In genomic region chr10:122960216-122960615, GRCm38 (mm10) we compare ENCODE assay signal across 18 mouse cellular contexts.
A peak's percentile ranks its signal among the peaks of the same experiment; 100 is the strongest.
DNase-seq lines count a peak whose midpoint lies in the region; ATAC-seq lines count a peak whose summit lies in the region.
"Had no signal": no experiment of that assay in that cellular context is flagged by ENCODE, and none has a peak within 500 bp of the region (broad histone marks: within the 10 kb centered on the region; RNA-seq: fewer than 3 reads in every experiment).

No protein-coding gene starts in this region.

- H3K36me3 ChIP-seq in stomach, embryonic 16.5 days (ENCODE audit: control insufficient read depth, insufficient read depth, low read length), result no peaks in the 10 kb centered on the region
- H3K36me3 ChIP-seq: embryonic facial prominence, embryonic 10.5 days; heart, embryonic 15.5 days; hindbrain, embryonic 15.5 days had no signal

- H3K4me1 ChIP-seq in stomach, embryonic 16.5 days (ENCODE audit: control insufficient read depth, insufficient read depth, low read length), result peaks cover 16% of the 10 kb centered on the region

- ATAC-seq in stomach, embryonic 16.5 days (ENCODE audit: insufficient read depth, low FRiP score), result no peak
- ATAC-seq: forebrain, embryonic 13.5 days had no signal

- 0 out of 2 replicates have a peak overlapping the region, but pooled peaks have one; percentile 41 for H3K4me2 ChIP-seq in stomach, embryonic 16.5 days (ENCODE audit: low read depth, low read length)
- H3K4me2 ChIP-seq: forebrain, embryonic 13.5 days; hindbrain, embryonic 15.5 days had no signal

- 78% methylated on average over 16 of the region's 16 CpGs for WGBS in stomach, embryonic 16.5 days

- H3K4me3 ChIP-seq in stomach, embryonic 16.5 days (replicated peaks; ENCODE audit: low read length), result no peak overlapping the region
- H3K4me3 ChIP-seq: embryonic facial prominence, embryonic 10.5 days; forebrain, embryonic 13.5 days; heart, embryonic 15.5 days; hindbrain, embryonic 15.5 days had no signal

- DNase-seq in gastrocnemius, postnatal 25 days, result peak; percentile 29
- DNase-seq in gastrocnemius, postnatal 4 days (ENCODE audit: low spot score in 2 of 2), result no peak
- peak; percentile 34 for DNase-seq in right cerebral cortex, adult 18-20 months
- no peak for DNase-seq in right cerebral cortex, adult 2 months (ENCODE audit: low spot score in 2 of 2)
- DNase-seq in heart, postnatal 36 days, result peak; percentile 16 to 26
- no peak for DNase-seq in spleen, postnatal 36 days (ENCODE audit: low spot score in 2 of 2)
- DNase-seq in adrenal gland, postnatal 36 days, result no peak
- DNase-seq: adrenal gland, adult 2 months; cerebellum, adult 11 months; kidney, adult 11 months; right cerebral cortex, postnatal 14 days; thymus, adult 18-20 months had no signal

- no peak overlapping the region; the same call in 1 of the 2 replicates for H3K9ac ChIP-seq in stomach, embryonic 16.5 days (ENCODE audit: low read length)
- H3K9ac ChIP-seq: forebrain, embryonic 13.5 days; heart, embryonic 15.5 days; hindbrain, embryonic 15.5 days had no signal

- H3K27me3 ChIP-seq in stomach, embryonic 16.5 days (ENCODE audit: control insufficient read depth, insufficient read depth, low read length), result peaks cover 2% of the 10 kb centered on the region; the same call in 1 of the 2 replicates
- H3K27me3 ChIP-seq: CH12.LX; forebrain, embryonic 13.5 days; hindbrain, embryonic 15.5 days had no signal

- intact Hi-C loops in heart, postnatal 36 days (cut with DNase I), result no loop called here

- H3K27ac ChIP-seq in stomach, embryonic 16.5 days (ENCODE audit: low read length), result no peak overlapping the region
- H3K27ac ChIP-seq: embryonic facial prominence, embryonic 10.5 days; forebrain, embryonic 13.5 days; heart, embryonic 15.5 days; hindbrain, embryonic 15.5 days had no signal

- H3K9me3 ChIP-seq in stomach, embryonic 16.5 days (replicated peaks; ENCODE audit: control insufficient read depth, low read length), result no peaks in the 10 kb centered on the region
- H3K9me3 ChIP-seq: embryonic facial prominence, embryonic 10.5 days; forebrain, embryonic 13.5 days; heart, embryonic 15.5 days; hindbrain, embryonic 15.5 days had no signal

Comparison
In these comparisons a context has a peak if more than half of its experiments do, and no peak if none do; other contexts are left out.
1. DNase-seq: peak in gastrocnemius, postnatal 25 days (single experiment), right cerebral cortex, adult 18-20 months (single experiment) and heart, postnatal 36 days (2 of 2); none in gastrocnemius, postnatal 4 days (0 of 2), right cerebral cortex, adult 2 months (0 of 2), spleen, postnatal 36 days (0 of 2) and adrenal gland, postnatal 36 days (0 of 2).